Mouse (Mus musculus) c-Kit-positive CD71-positive TER-119-negative erythroid progenitor cells, embryonic 14.5 days (primary cell): ENCODE measurements around the gene Vmn1r218.
"Not testable (repeated sequence)": the region's sequence is repeated elsewhere in the genome, so short reads cannot be mapped to it uniquely, and the experiment has no call there.

Experiments
- DNase-seq: peaks from one replicate; pipeline ENCODE4 v3.0.0-alpha.2; 2013; ENCODE audit warnings: low read depth

Vmn1r218 gene

GRCm38 (mm10) chr13:23133099-23133498 is at the start of gene Vmn1r218:
Gene Vmn1r218 (plus strand): TSS chr13:23133155.
- no peak for DNase-seq

- no peak for DNase-seq
Observed at GRCm38 (mm10) chr13:23094386-23094785, 38.6 kb upstream of the Vmn1r218 start.

- not testable (repeated sequence) for DNase-seq
Observed at GRCm38 (mm10) chr13:23118126-23118525, 14.8 kb upstream of the Vmn1r218 start, which contains the start of gene Vmn1r217. Gene Vmn1r217 (minus strand): TSS chr13:23118226.

GRCm38 (mm10) chr13:23120611-23121010 is 12.3 kb upstream of the Vmn1r218 start:
- DNase-seq: no peak

GRCm38 (mm10) chr13:23133501-23133900 is 546 bp downstream of the Vmn1r218 start:
- no peak for DNase-seq

GRCm38 (mm10) chr13:23138880-23139279 is 5.9 kb downstream of the Vmn1r218 start:
- no peak for DNase-seq

- DNase-seq: no peak
Observed at GRCm38 (mm10) chr13:23157848-23158247, 24.9 kb downstream of the Vmn1r218 start.

- DNase-seq: no peak
Observed at GRCm38 (mm10) chr13:23159012-23159411, 26.1 kb downstream of the Vmn1r218 start, which contains the start of gene Vmn1r219. Gene Vmn1r219 (plus strand): TSS chr13:23159312.

- DNase-seq: not testable (repeated sequence)
Observed at GRCm38 (mm10) chr13:23166471-23166870, 33.5 kb downstream of the Vmn1r218 start.

GRCm38 (mm10) chr13:23187875-23188274 is 54.9 kb downstream of the Vmn1r218 start, which contains the start of gene Vmn1r220:
Gene Vmn1r220 (minus strand): TSS chr13:23187975.
- no peak for DNase-seq
